Mouse (Mus musculus): ENCODE results near the gene Gm49486.

GRCm38 (mm10) chr15:79212750-79213446 is 16.3 kb upstream of the Gm49486 start:
- TF ChIP-seq CTCF (conservative IDR thresholded peaks at IDR 0.05; ENCODE audit: low read length) (no peak), NANOG (IDR thresholded peaks at IDR 0.05; ENCODE audit: borderline replicate concordance, low read length) (no peak)

Data from E14TG2a.4 (cell line).